Mouse (Mus musculus): ENCODE measurements around the gene Ercc6.

Gene Ercc6

GRCm38 (mm10) chr14:32583696-32584095 is 70.4 kb downstream of the Ercc6 start:
- no peak for DNase-seq (ENCODE audit: low spot score)

- peak; percentile 83 for DNase-seq (ENCODE audit: low spot score)
Observed at GRCm38 (mm10) chr14:32587013-32587784, 73.9 kb downstream of the Ercc6 start.

- no peak for DNase-seq (ENCODE audit: low spot score)
Observed at GRCm38 (mm10) chr14:32590377-32590776, 77.1 kb downstream of the Ercc6 start.

GRCm38 (mm10) chr14:32597232-32598231 is 84.2 kb downstream of the Ercc6 start:
- no peak for DNase-seq (ENCODE audit: low spot score)

- DNase-seq (ENCODE audit: low spot score) = no peak
Observed at GRCm38 (mm10) chr14:32598437-32599219, 85.3 kb downstream of the Ercc6 start.

- DNase-seq (ENCODE audit: low spot score) = no peak
Observed at GRCm38 (mm10) chr14:32599290-32600041, 86.1 kb downstream of the Ercc6 start, which contains the start of gene Prrxl1. Prrxl1 (plus strand) TSS chr14:32599407.

GRCm38 (mm10) chr14:32600110-32600509 is 86.8 kb downstream of the Ercc6 start:
- DNase-seq (ENCODE audit: low spot score) = no peak

- DNase-seq (ENCODE audit: low spot score) = no peak
Observed at GRCm38 (mm10) chr14:32605508-32605907, 92.2 kb downstream of the Ercc6 start.

- no peak for DNase-seq (ENCODE audit: low spot score)
Observed at GRCm38 (mm10) chr14:32606316-32606715, 93.0 kb downstream of the Ercc6 start.

GRCm38 (mm10) chr14:32609392-32609791 is 96.1 kb downstream of the Ercc6 start:
- DNase-seq (ENCODE audit: low spot score) = peak; percentile 16

GRCm38 (mm10) chr14:32617253-32617652 is 103.9 kb downstream of the Ercc6 start:
- no peak for DNase-seq (ENCODE audit: low spot score)

GRCm38 (mm10) chr14:32624245-32624644 is 110.9 kb downstream of the Ercc6 start:
- DNase-seq (ENCODE audit: low spot score) = no peak

GRCm38 (mm10) chr14:32624811-32625210 is 111.5 kb downstream of the Ercc6 start:
- DNase-seq (ENCODE audit: low spot score) = no peak

- DNase-seq (ENCODE audit: low spot score) = no peak
Observed at GRCm38 (mm10) chr14:32627271-32627670, 114.0 kb downstream of the Ercc6 start.

GRCm38 (mm10) chr14:32628584-32628983 is 115.3 kb downstream of the Ercc6 start:
- DNase-seq (ENCODE audit: low spot score) = no peak
